Mouse (Mus musculus): ENCODE data around the gene Gm10490.
A peak's percentile ranks its signal among the peaks of the same experiment; 100 is the strongest.

Gm10490 gene

DNA sequence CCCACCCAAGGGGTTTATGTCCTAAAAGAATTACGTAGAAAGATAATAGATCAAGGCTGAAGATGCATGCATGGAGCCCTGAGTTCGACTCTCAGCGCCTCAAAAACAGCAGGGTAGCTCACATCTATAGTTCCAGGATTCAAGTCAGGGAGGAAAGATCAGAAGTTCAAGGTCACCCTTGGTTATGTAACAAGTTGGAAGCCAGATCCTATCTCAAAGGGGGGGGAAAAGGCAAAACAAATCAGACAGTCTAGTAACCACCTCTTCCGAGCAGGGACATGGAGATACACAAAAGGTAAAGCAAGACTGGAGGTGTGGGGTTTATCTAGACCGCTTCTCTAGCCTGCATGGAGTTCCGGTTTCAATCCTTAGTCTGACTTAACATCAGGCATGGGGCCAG is 16.9 kb downstream of the Gm10490 start:
- no peak for DNase-seq (ENCODE audit: low read depth in 1 of 2, low spot score in 2 of 2)

- no peak for DNase-seq (ENCODE audit: low read depth in 1 of 2, low spot score in 2 of 2)
Measured at GRCm38 (mm10) chrX:7927116-7927515, 17.8 kb downstream of the Gm10490 start.

DNA sequence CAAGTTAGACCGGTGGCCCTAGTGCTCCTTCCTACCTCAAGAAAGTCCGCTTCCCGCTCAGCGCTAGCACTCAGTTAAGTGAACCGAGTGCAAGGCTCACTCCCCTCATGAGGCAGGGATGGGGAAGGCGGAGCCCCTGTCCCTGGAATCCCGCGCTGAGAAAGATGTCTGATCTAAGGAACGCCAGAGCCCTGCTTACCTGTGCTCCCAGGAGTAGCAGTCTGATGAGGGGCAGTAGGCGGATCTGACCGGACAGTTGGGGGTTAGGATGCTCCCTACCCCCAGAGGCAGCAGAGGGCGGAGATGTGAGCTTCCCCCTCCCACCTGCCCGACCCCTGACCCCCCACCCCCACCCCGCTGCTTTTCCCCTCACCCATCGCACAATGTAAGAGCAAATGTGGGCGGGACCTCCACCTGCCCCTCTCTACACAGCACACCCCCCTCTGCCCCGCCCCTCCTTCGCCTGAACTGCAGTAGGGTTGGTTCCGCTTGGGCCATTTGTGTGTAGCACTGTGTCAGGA is 19.0 kb downstream of the Gm10490 start, which contains the start of gene Eras:
Gene Eras, minus strand, starts transcription at position 338 of the 521 bp plus-strand sequence.
- DNase-seq (ENCODE audit: low read depth in 1 of 2, low spot score in 2 of 2), result no peak

DNA sequence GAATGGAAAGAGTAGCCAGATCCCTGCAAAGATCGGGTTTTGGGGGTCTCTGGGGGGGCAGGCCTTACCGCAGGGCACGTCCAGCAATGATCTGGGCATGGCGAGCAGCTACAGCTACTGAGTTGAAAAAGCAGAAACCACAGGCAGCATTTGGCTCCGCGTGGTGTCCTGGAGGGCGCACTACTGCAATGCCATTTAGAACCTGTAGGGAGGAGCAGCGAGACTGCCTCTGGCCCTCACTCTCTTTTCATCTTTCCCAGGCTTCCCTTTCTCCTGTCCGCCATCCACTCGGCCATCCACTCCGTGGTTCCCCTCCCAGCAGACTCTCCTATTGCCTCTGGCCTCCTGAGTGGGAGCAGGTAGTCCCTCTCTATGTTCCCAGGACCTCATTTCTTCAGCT is 27.5 kb downstream of the Gm10490 start:
- DNase-seq (ENCODE audit: low read depth in 1 of 2, low spot score in 2 of 2), result no peak

GRCm38 (mm10) chrX:7937667-7938066 is 28.3 kb downstream of the Gm10490 start:
- no peak for DNase-seq (ENCODE audit: low read depth in 1 of 2, low spot score in 2 of 2)

GRCm38 (mm10) chrX:7945618-7946017 is 36.3 kb downstream of the Gm10490 start:
- DNase-seq (ENCODE audit: low read depth in 1 of 2, low spot score in 2 of 2), result no peak

DNA sequence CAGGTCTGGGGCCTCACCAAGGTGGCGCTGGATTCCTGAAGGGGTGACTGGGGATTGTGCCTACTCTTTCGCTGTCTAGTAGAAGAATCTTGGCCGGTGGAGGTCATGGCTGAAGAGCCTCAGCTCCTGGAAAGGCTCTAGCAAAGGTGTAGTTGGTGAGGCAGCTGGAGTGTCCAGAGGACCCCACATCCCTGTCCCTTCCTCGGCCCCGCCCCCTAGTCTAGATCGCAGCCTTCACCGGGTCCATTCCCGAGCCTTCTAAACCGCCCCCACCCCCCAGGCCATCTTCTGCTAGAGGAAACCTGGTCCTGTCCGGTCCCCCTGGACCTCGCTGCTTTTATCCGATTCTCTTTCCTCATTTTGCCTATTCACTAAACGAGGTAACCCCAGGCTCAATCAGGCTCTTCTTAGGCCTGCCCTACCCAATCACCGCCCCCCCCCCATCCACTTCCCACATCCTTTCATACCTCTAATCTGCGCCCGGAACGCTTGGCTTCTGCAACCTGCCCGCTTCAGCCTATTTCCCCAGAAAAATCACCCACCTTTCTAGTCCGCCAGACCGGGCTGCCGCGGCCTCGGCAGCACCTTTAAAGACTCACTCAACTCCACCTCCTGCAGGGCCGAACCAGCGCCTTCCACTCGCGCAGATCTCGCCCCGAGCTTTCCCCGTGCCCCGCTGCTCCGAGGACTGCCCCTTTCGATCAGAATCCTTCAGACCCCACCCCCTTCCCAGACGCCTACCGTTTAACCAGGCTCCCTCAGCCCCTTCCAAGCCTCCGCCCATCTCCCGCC is 38.0 kb downstream of the Gm10490 start, which contains the start of gene Hdac6:
Gene Hdac6, minus strand, starts transcription at position 782 of the 792 bp plus-strand sequence.
- no peak for DNase-seq (ENCODE audit: low read depth in 1 of 2, low spot score in 2 of 2)

DNA sequence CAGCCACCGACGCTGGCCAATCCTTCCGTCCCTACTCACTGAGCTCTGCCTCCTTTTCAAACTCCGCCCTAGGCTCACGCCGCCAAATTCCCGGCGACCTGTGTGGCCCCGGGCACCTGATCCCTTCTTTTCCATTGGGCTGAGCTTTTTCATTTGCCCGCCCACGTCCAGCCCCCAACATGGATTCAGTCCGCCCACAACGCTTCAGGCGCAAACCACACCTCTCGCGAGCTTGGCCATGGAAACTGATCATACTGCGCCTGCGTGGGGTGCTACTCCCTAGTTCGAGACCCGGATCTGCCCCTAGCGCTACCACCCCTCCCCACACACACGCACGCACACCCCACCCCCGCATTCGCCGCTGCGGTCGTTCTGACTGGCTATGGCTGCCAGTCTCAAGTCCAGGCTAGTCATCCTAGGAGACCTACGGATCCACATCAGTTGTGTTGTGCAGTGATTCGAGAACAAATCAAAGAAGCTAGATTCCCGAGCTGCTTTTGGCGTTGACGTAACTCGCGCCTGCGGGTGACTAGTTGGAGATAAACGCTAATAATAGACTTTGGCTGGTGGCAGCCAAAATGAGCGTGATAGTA is 38.7 kb downstream of the Gm10490 start:
- DNase-seq (ENCODE audit: low read depth in 1 of 2, low spot score in 2 of 2), result peak; percentile 80 to 85

- no peak for DNase-seq (ENCODE audit: low read depth in 1 of 2, low spot score in 2 of 2)
Measured at GRCm38 (mm10) chrX:7950091-7950490, 40.7 kb downstream of the Gm10490 start.

- DNase-seq (ENCODE audit: low read depth in 1 of 2, low spot score in 2 of 2), result no peak
Measured at GRCm38 (mm10) chrX:7958868-7959267, 49.5 kb downstream of the Gm10490 start.
